Mouse (Mus musculus) G1E-ER4 (cell line): Measurements from ENCODE around the gene D330020A13Rik. TPM values are rescaled to one million over a fixed set of nuclear protein-coding genes. Genes with fewer than 3 reads are reported as not detected.

Experiments used
- GATA1 ChIP-seq: IDR thresholded peaks from one replicate; pipeline ENCODE4 v1.8.0; 2012; ENCODE audit warnings: low read length, inconsistent platforms
- polyA plus RNA-seq: library from polyadenylated mRNA; stranded (reverse); fragments of >175 nt; gene quantifications from 2 replicates; pipeline ENCODE4 v1.2.3, GENCODE M21; 2012

D330020A13Rik gene
- polyA plus RNA-seq: not detected in 2 replicates

GRCm38 (mm10) chr6:120294056-120294784, at the start of gene D330020A13Rik, which contains the start of gene B4galnt3:
D330020A13Rik (plus strand) TSS chr6:120294364.
B4galnt3 (minus strand) TSS chr6:120294559.
- no peak for TF ChIP-seq GATA1

- no peak for TF ChIP-seq GATA1
These were observed 47.5 kb upstream of the D330020A13Rik start for GRCm38 (mm10) chr6:120246676-120247075.

- no peak for TF ChIP-seq GATA1
These were observed 44.3 kb upstream of the D330020A13Rik start for GRCm38 (mm10) chr6:120249831-120250230.

GRCm38 (mm10) chr6:120251010-120251409, 43.2 kb upstream of the D330020A13Rik start:
- no peak for TF ChIP-seq GATA1

DNA sequence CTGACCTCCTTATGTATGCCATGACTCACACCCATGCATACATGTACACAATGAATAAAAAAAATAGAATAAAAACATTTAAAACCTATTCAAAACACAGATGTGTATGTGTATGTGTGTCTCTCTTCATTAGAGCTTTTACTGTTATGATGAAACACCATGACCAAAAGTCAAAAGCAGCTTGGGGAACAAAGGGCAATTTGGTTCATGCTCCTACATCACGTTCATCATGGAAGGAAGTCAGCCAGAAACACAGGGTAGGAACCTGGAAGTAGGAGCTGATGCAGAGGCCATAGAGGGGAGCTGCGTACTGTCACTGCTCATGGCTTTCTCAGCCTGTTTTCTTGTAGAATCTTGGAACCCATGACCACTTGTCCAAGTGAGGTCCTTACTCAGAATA, 41.4 kb upstream of the D330020A13Rik start:
- TF ChIP-seq GATA1: no peak

DNA sequence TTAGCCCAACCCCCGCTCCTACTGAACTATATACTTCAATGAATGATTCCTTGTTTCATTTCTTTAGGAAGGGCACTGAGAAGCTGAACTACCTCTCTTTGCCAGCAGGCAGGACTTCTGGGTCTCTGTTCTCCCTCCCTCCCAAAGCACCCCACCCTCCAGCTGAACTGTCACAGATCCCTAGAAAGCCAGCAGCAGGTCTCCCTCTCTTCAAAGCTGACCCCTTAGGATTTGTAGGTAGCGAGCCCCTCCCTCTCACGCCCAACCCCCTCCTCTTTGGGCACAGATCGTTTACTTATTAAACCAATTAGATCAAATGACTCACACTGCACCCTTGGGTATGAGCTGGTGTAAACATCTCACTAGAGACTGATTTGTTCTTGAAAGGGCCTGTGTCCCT, 39.5 kb upstream of the D330020A13Rik start:
- no peak for TF ChIP-seq GATA1

GRCm38 (mm10) chr6:120255144-120255543, 39.0 kb upstream of the D330020A13Rik start:
- TF ChIP-seq GATA1: no peak

GRCm38 (mm10) chr6:120255701-120256100, 38.5 kb upstream of the D330020A13Rik start:
- no peak for TF ChIP-seq GATA1

GRCm38 (mm10) chr6:120256431-120256935, 37.7 kb upstream of the D330020A13Rik start:
- TF ChIP-seq GATA1: no peak

DNA sequence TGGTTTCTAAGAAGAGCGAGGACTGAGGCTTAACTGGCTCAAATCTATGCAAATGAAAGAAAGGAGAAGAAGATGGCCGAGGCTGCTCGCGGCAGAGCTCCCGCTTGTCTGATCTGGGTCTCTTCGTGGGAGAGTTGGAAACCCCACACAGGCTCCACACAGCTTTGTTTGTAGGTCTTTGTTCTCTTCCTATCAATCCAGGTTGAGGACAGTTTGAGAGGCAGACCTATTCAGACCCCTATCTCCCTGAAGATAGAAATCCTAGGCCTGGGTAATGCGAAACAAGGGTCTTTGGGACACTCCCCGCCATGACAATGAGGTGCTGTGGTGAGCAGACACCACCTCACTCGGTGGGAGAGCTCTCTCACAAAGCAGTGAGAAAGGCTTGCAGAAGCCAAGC, 34.7 kb upstream of the D330020A13Rik start:
- no peak for TF ChIP-seq GATA1

GRCm38 (mm10) chr6:120262886-120263531, 31.2 kb upstream of the D330020A13Rik start:
- no peak for TF ChIP-seq GATA1

DNA sequence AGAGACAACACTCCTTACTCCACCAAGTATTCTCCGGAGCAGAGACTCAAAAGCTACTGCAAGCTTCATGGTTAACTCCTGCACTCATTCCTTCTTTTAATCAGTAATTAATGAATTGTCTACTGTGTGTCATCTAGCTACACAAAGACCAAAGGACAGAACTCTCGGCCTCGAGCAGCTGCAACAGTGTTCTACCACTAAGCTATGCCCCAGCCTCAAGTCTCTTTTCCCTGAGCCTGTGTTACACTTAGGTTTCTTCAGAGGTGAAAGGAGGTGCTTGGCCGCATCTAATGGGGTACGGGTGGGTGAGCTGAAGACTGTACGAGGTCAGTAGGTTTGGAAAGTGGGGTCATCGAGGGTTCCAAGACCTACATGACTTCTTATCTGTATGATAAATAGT, 30.6 kb upstream of the D330020A13Rik start:
- no peak for TF ChIP-seq GATA1

- no peak for TF ChIP-seq GATA1
These were observed 30.0 kb upstream of the D330020A13Rik start for GRCm38 (mm10) chr6:120264151-120264550.

GRCm38 (mm10) chr6:120274181-120274580, 20.0 kb upstream of the D330020A13Rik start:
- no peak for TF ChIP-seq GATA1

GRCm38 (mm10) chr6:120274887-120275286, 19.3 kb upstream of the D330020A13Rik start:
- no peak for TF ChIP-seq GATA1

DNA sequence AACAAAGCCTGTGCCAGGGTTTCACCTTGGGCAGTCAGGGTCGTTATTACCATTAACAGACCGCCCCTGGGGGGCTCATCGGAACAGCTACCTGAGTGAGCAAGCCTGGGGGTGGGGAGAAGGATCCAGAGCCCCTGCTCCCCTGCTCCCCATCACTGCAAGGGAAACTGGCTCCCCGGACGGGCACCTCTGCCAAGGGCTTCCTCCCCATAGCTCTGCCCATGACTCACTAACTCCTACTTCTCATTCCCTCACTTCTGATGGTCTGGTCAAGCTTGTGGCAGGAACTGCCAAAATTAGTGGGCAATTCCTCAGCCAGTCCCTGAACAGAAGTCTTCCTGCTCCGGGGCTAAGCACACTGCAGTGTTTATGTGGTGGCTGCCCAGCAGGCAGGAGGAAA, 18.9 kb upstream of the D330020A13Rik start:
- no peak for TF ChIP-seq GATA1
